Mouse (Mus musculus) testis, postnatal 10 days (tissue): Measurements from ENCODE around the gene Ror1.

Experiments
- DNase-seq: peaks from one replicate; pipeline ENCODE4 v3.0.0; 2021; ENCODE audit warnings: low spot score

Gene Ror1

DNA sequence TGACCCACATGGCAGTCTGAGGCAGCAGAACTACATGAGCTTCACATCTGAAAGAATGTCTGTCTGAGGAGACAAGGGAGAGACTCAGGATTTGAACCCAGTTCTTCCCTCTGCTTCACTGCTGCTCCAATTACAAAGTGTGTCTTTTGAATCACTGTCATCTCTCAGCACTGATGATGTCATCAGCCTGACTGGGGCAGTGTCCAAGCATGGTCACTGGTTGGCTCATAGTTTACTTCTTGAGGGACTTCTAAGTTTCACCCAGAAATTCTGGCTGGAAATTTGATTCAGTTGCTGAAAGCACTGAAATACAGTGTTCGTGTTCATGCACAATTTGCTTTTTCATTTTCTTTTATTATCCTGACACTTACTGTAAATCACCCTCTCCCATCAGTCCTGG lies 219.5 kb downstream of the Ror1 start:
- DNase-seq = no peak

DNA sequence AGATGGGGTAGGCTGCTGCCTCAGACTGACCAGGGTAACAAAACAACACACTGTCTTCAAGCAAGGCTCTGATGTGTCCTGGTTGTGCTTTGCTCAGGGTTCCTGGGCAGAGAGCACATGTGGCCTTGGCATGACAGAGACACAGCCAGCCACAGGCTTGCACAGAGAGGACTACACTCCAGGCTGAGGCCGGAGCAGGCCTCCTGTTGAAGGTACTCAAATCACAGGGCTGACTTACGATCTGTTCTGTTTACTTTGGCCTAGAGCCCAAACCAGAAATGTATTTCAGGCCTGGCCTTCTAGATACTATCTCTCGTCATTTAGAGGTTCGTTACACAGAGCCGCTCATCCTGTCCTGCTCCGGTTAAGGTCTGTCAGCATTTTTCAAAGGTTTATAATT lies 226.2 kb downstream of the Ror1 start:
- no peak for DNase-seq

DNA sequence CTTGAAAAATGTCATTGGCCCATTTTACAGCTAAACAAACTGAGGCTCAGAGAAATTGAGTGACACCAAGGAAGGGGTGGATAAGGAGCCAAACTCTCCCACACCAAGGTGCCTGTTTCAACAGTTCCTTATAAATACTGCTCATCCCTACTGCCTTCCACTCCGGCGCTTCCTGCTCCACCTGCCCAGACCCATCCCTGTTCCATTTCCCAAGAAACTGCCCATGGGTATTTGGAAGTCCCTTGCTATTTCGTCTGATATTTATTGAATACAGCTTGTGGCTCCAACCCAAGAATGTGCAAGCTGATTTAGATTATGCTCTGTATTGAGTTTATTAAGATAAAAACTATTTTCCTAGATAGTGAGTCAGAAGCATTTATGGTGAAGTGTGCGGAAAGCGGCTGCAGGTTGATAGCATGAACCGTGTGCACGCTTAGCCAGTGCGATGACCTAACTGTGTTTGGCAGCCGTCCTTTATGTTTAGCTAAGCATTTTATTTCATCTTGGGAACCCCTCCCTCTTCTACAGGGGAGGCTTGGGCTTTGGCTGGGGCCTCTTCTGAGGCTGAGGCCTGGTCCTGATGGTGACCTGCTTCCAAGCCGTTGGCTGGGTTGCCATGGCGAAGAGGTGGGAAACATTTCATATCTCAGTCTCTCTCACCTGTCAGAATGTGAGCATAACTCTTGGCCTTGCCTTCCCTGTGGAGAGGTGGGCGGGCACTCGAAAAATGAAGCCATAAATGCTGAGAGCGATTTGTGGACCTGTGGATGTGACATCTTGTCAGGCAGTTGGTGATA lies 229.3 kb downstream of the Ror1 start:
- no peak for DNase-seq

- DNase-seq = no peak
Observed at GRCm38 (mm10) chr4:100328361-100328970, 232.9 kb downstream of the Ror1 start.

- no peak for DNase-seq
Observed at GRCm38 (mm10) chr4:100335168-100335567, 239.6 kb downstream of the Ror1 start.

- no peak for DNase-seq
Observed at GRCm38 (mm10) chr4:100347791-100348190, 252.2 kb downstream of the Ror1 start.

- no peak for DNase-seq
Observed at GRCm38 (mm10) chr4:100350106-100350795, 254.7 kb downstream of the Ror1 start.

DNA sequence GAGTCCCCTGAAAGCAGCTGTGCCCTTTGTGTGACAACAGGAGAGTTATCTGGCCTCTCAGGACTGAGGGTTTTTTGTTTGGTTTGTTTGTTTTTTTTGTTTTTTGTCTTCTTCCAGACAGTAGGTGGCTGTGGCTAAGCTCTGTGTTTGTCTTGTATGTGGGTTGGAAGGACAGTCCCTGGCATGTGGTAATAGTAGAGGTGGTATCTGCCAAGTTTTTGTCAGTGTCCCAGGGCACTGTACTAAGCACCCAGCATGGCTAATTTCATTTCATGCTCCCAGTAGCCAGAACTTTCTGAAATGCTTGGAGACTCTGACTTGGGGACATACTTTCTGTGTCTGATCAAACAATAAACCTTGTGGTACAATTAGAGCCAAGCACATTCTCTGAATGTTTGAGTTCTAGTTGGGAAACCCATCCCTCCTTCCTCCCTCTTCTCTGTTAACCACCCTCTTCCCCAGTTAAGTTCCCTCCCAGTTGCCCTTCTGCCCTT lies 256.3 kb downstream of the Ror1 start:
- no peak for DNase-seq

DNA sequence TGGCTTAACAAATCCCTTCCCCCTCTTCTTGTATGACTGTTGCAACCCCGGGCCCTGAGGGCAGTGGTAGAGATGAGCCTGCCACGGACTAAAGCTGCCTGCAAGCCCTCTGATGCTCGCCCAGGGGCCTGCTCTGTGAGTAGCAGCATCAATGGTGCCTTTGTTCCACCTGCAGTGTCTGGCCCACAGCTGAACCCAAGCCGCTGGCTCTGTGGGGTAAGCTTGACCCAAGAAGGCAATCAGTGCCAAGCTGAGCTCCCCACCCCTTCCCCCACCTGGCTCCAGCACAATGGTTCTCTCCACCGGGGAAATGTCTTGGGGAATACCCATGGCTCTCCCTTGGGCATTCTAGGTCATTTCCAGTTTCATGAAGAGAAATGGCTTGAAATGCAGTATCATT lies 260.0 kb downstream of the Ror1 start:
- DNase-seq = no peak

DNA sequence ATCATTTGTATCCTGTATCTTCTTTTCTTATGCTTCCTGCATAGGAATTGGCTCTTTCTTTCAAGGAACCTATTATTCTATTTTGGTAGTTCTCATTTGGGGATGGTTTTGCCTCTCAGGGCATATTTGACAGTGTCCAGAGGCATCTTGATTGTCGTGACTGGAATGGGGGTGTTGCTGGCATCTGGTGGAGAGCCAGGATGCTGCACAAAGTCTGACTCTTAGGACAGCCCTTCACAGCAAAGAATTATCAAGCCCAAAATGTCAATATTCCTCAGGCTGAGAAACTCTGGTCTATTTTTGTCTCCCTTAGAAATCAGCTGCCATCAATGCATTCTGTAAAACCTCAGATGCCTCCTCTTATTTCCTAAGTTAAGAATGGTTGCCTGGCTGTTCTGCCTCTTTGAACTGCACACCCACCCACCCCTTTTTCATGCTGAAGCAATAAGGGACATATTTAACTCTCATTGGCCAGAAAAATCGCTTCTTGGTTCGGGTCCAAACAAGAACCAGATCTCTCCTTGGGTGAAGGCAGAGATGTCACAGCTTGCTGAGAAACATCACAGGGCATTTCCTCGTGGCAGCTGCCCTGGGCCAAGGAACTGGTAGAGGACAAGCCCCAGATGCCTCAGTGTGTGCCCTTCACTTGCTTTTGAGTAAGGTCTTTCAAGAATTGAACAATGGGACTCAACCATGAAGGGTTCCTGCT lies 262.4 kb downstream of the Ror1 start:
- no peak for DNase-seq

DNA sequence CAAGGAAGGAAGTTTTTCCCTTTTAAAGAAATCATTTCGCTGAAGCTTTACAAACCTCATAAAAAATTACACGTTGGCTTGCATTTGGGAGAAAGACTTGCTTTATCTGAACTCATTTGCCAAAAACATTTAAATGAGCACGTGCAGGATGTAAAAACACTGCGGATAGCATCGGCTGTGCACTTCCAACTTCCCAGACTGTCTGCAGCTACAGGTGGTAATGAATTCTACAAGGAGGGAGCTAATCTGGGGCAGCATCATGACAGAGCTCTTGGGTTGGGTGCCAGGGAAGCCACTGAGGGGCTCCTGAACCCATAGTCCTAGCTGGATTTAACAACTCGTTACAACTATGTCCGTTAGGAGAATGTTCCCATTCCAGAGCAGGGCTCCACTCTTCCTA lies 268.1 kb downstream of the Ror1 start:
- DNase-seq = no peak

GRCm38 (mm10) chr4:100368691-100369090 lies 273.1 kb downstream of the Ror1 start:
- DNase-seq = no peak

DNA sequence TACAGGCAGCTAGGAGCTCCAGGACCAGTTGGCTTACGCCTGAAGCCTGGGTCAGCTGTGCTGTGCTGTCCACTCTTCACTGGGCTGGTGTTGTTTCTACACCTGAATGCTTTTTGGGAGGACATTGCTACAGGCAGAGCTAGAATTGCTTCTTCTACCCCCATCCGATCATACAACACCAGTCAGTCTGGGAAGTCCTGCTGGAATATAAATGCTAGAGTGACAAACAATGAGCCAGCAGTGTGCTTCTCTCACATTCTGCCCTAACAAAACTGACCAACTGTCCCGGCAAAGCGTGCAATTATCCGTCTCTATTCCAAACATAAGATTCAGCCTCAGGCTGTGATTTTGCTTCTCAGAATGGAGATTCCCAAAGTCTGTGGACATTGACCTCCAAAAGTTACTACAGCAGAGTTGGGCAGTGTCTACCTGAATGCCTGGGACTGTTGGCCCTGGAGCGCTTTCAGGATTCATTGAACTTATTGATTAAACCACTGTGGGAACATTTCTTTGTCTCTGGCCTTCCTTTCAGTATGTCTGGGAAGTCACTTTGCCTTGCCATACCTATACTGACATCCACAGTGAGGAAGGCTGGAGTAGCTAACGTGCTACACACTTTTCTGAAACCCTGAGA lies 274.1 kb downstream of the Ror1 start:
- DNase-seq = no peak

GRCm38 (mm10) chr4:100372806-100373205 lies 277.2 kb downstream of the Ror1 start:
- no peak for DNase-seq

- DNase-seq = no peak
Observed at GRCm38 (mm10) chr4:100373780-100374179, 278.2 kb downstream of the Ror1 start.

DNA sequence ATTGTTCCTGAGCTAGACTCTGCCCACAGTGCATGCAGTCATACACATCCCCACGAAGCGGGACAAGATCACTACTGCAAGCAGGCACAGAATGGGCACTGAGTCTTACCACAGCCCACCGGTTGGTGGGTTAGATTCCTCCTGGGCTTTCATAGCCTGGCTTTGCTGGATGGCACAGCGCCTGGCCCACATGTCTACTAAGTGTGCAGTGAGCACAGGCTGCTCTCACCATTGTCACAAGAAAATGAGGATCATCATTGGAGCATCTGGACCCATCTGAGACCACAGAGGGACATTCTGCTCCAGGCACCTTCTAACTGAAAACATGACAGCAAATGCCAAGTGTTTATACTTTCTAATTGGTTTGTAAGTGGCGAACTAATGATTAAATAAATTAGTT lies 279.7 kb downstream of the Ror1 start:
- DNase-seq = no peak

DNA sequence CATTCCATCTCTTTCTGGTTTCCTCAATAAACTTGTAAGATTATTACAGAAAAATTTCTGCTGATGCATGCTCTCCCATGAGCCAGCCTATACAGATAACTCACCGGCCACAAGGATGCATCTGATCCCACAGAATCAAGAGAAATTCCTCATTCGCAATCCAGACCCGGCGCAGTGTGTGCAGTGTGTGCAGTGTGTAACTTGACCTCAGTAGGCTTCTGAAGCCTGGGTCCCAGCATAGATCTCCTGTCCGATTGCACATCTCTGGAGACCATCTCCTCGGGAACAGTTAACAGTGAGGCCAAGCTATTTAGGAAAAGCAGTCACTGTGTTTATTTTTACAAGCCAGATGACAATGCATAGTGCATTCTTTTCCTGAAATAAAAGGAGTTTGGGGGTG lies 280.6 kb downstream of the Ror1 start:
- no peak for DNase-seq

DNA sequence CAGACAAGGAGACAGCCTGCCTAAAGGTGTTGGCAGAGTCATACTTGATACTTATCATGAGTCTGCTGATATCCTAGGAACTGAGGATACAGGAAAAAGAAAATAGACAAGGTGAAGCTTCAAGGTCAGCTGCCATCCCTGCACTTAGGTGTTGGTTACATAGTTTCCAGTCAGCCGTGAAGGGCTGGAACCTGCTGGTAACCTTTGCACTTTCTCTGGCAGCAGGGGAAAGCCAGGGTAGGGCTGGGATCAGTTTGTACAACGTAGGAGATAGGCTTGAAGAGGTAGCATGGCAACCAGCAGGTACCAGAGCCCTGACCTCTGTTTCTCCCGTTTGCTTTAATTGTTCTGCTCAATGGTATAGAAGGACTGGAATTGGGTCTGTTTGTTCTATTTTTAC lies 281.6 kb downstream of the Ror1 start:
- no peak for DNase-seq

- DNase-seq = no peak
Observed at GRCm38 (mm10) chr4:100377996-100378395, 282.4 kb downstream of the Ror1 start.

GRCm38 (mm10) chr4:100381760-100382159 lies 286.2 kb downstream of the Ror1 start:
- DNase-seq = no peak

- DNase-seq = no peak
Observed at GRCm38 (mm10) chr4:100386272-100386988, 290.8 kb downstream of the Ror1 start.
